Mouse (Mus musculus): ENCODE data around the gene Tnnt3. TPM values are rescaled to one million over a fixed set of nuclear protein-coding genes. Genes with fewer than 3 reads are reported as not detected.

Gene Tnnt3
- polyA plus RNA-seq, 2 experiments: 114 to 183 TPM

DNA sequence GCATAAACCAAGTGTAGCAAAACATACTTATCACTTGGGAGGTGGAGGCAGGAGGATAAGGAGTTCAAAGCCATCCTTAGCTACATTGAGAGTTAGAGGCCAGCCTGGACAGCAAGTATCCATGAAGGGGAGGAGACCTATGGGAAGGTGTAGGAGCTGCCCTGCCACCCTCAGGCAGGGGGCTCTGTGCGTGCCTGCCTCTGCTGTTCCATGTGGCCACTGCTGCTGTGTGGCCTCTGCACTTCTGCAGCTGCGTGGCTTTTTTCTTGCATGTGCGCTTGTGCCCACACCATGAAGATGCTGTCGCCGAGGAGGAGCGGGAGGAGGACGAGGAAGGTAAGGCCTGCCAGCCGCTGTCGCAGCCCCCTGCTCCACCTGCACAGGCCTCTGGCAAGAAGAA lies 8.8 kb downstream of the Tnnt3 start:
- TF ChIP-seq POLR2A (IDR thresholded peaks at IDR 0.05; ENCODE audit: borderline replicate concordance, extremely low read depth, insufficient read depth, insufficient read length): no peak
- peaks cover 48% of the 10 kb centered on the region for H3K4me1 ChIP-seq (ENCODE audit: control insufficient read depth, insufficient read depth, low read length)
- no peaks in the 10 kb centered on the region for H3K36me3 ChIP-seq (ENCODE audit: control insufficient read depth, insufficient read depth, low read length)
- ATAC-seq (ENCODE audit: low FRiP score, low read depth) (no peak), DNase-seq (ENCODE audit: low spot score) (no peak)
- 0 out of 2 replicates have a peak overlapping the region, but pooled peaks have one; percentile 39 for H3K27ac ChIP-seq (replicated peaks; ENCODE audit: low read depth, low read length)
- no peak overlapping the region for H3K9ac ChIP-seq (ENCODE audit: low read depth, low read length, severe bottlenecking)
- H3K9me3 ChIP-seq (ENCODE audit: control insufficient read depth, low read length): no peaks in the 10 kb centered on the region
- H3K27me3 ChIP-seq (ENCODE audit: control insufficient read depth, insufficient read depth, low read length): no peaks in the 10 kb centered on the region
- no peak overlapping the region for H3K4me2 ChIP-seq (replicated peaks; ENCODE audit: low read depth, low read length, severe bottlenecking)
- 83% methylated on average over 9 of the region's 9 CpGs for WGBS
- no peak overlapping the region for H3K4me3 ChIP-seq (replicated peaks; ENCODE audit: low read length)

- peaks cover 48% of the 10 kb centered on the region for H3K4me1 ChIP-seq (ENCODE audit: control insufficient read depth, insufficient read depth, low read length)
- H3K27ac ChIP-seq (replicated peaks; ENCODE audit: low read depth, low read length): peak overlapping the region; percentile 96
- H3K4me3 ChIP-seq (replicated peaks; ENCODE audit: low read length): no peak overlapping the region
- 23% methylated on average over 14 of the region's 14 CpGs for WGBS
- H3K36me3 ChIP-seq (ENCODE audit: control insufficient read depth, insufficient read depth, low read length): no peaks in the 10 kb centered on the region
- no peak overlapping the region for H3K9ac ChIP-seq (ENCODE audit: low read depth, low read length, severe bottlenecking)
- H3K27me3 ChIP-seq (ENCODE audit: control insufficient read depth, insufficient read depth, low read length): no peaks in the 10 kb centered on the region
- no peak overlapping the region for H3K4me2 ChIP-seq (replicated peaks; ENCODE audit: low read depth, low read length, severe bottlenecking)
- DNase-seq (ENCODE audit: low spot score): peak; percentile 48
- TF ChIP-seq POLR2A (IDR thresholded peaks at IDR 0.05; ENCODE audit: borderline replicate concordance, extremely low read depth, insufficient read depth, insufficient read length): no peak
- no peak for ATAC-seq (ENCODE audit: low FRiP score, low read depth)
- H3K9me3 ChIP-seq (ENCODE audit: control insufficient read depth, low read length): no peaks in the 10 kb centered on the region
These were observed 10.9 kb downstream of the Tnnt3 start for GRCm38 (mm10) chr7:142509518-142509917.

- H3K4me1 ChIP-seq (ENCODE audit: control insufficient read depth, insufficient read depth, low read length): peaks cover 51% of the 10 kb centered on the region
- ATAC-seq (ENCODE audit: low FRiP score, low read depth): peak; percentile 70
- 12% methylated on average over 12 of the region's 12 CpGs for WGBS
- H3K9me3 ChIP-seq (ENCODE audit: control insufficient read depth, low read length): no peaks in the 10 kb centered on the region
- no peak overlapping the region for H3K4me3 ChIP-seq (replicated peaks; ENCODE audit: low read length)
- no peaks in the 10 kb centered on the region for H3K27me3 ChIP-seq (ENCODE audit: control insufficient read depth, insufficient read depth, low read length)
- peak; percentile 77 for DNase-seq (ENCODE audit: low spot score)
- peak overlapping the region; percentile 96 for H3K27ac ChIP-seq (replicated peaks; ENCODE audit: low read depth, low read length)
- peak overlapping the region; percentile 32; the same call in 1 of the 2 replicates for H3K9ac ChIP-seq (ENCODE audit: low read depth, low read length, severe bottlenecking)
- no peaks in the 10 kb centered on the region for H3K36me3 ChIP-seq (ENCODE audit: control insufficient read depth, insufficient read depth, low read length)
- H3K4me2 ChIP-seq (replicated peaks; ENCODE audit: low read depth, low read length, severe bottlenecking): no peak overlapping the region
- TF ChIP-seq POLR2A (IDR thresholded peaks at IDR 0.05; ENCODE audit: borderline replicate concordance, extremely low read depth, insufficient read depth, insufficient read length): no peak
These were observed 11.6 kb downstream of the Tnnt3 start for GRCm38 (mm10) chr7:142510021-142510777.

GRCm38 (mm10) chr7:142514048-142514447 lies 15.4 kb downstream of the Tnnt3 start:
- H3K27ac ChIP-seq (replicated peaks; ENCODE audit: low read depth, low read length): no peak overlapping the region
- 74% methylated on average over 4 of the region's 4 CpGs for WGBS
- no peak overlapping the region for H3K4me2 ChIP-seq (replicated peaks; ENCODE audit: low read depth, low read length, severe bottlenecking)
- no peak overlapping the region for H3K4me3 ChIP-seq (replicated peaks; ENCODE audit: low read length)
- no peaks in the 10 kb centered on the region for H3K27me3 ChIP-seq (ENCODE audit: control insufficient read depth, insufficient read depth, low read length)
- no peak for ATAC-seq (ENCODE audit: low FRiP score, low read depth)
- peaks cover 45% of the 10 kb centered on the region for H3K4me1 ChIP-seq (ENCODE audit: control insufficient read depth, insufficient read depth, low read length)
- no peaks in the 10 kb centered on the region for H3K9me3 ChIP-seq (ENCODE audit: control insufficient read depth, low read length)
- no peak for DNase-seq (ENCODE audit: low spot score)
- no peaks in the 10 kb centered on the region for H3K36me3 ChIP-seq (ENCODE audit: control insufficient read depth, insufficient read depth, low read length)
- TF ChIP-seq POLR2A (IDR thresholded peaks at IDR 0.05; ENCODE audit: borderline replicate concordance, extremely low read depth, insufficient read depth, insufficient read length): no peak
- H3K9ac ChIP-seq (ENCODE audit: low read depth, low read length, severe bottlenecking): no peak overlapping the region

- peak; percentile 87 for ATAC-seq (ENCODE audit: low FRiP score, low read depth)
- peaks cover 29% of the 10 kb centered on the region for H3K4me1 ChIP-seq (ENCODE audit: control insufficient read depth, insufficient read depth, low read length)
- H3K4me2 ChIP-seq (replicated peaks; ENCODE audit: low read depth, low read length, severe bottlenecking): 0 out of 2 replicates have a peak overlapping the region, but pooled peaks have one; percentile 9
- WGBS: 27% methylated on average over 21 of the region's 21 CpGs
- H3K4me3 ChIP-seq (replicated peaks; ENCODE audit: low read length): no peak overlapping the region
- peak overlapping the region; percentile 94 for H3K27ac ChIP-seq (replicated peaks; ENCODE audit: low read depth, low read length)
- no peaks in the 10 kb centered on the region for H3K36me3 ChIP-seq (ENCODE audit: control insufficient read depth, insufficient read depth, low read length)
- peak; percentile 82 for DNase-seq (ENCODE audit: low spot score)
- no peak for TF ChIP-seq POLR2A (IDR thresholded peaks at IDR 0.05; ENCODE audit: borderline replicate concordance, extremely low read depth, insufficient read depth, insufficient read length)
- peak overlapping the region; percentile 36; the same call in 1 of the 2 replicates for H3K9ac ChIP-seq (ENCODE audit: low read depth, low read length, severe bottlenecking)
- H3K27me3 ChIP-seq (ENCODE audit: control insufficient read depth, insufficient read depth, low read length): no peaks in the 10 kb centered on the region
- no peaks in the 10 kb centered on the region for H3K9me3 ChIP-seq (ENCODE audit: control insufficient read depth, low read length)
These were observed 17.8 kb downstream of the Tnnt3 start for GRCm38 (mm10) chr7:142516221-142516978.

Measured in limb, embryonic 14.5 days (tissue).